In the genomic region with DNA sequence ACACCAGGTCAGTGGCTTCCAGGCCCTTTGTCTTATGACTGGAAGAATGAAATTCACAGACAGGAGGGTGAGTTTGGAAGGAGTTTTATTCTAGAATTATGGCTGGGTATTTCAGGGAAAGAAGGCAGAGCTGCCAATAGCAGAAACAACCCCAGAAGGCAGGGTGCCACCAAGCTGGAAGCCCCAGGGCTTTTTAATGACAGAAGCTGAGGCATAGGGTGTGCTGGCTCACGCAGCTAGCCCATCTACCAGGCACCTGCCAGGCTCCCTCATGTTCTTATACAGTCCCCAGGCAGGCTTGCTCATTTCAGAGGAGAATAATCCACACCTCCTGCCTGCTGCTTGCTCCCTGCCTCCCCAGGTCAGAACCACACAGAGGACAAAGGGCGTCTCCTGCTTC, we compare ENCODE assay signal across 28 mouse cellular contexts. TPM values are rescaled to one million over a fixed set of nuclear protein-coding genes. Genes with fewer than 3 reads are reported as not detected.
DNase-seq lines count a peak whose midpoint lies in the region; ATAC-seq and TF ChIP-seq lines count a peak whose summit lies in the region.
"Had no signal": no experiment of that assay in that cellular context is flagged by ENCODE, and none has a peak within 500 bp of the region (broad histone marks: within the 10 kb centered on the region; RNA-seq: fewer than 3 reads in every experiment).

No protein-coding gene starts in this region.

- ATAC-seq in forebrain, postnatal 0 days, result peak; percentile 64
- no peak for ATAC-seq in forebrain, embryonic 14.5 days
- ATAC-seq: forebrain, embryonic 13.5 days; hindbrain, embryonic 16.5 days; intestine, embryonic 15.5 days; Patski had no signal

- no peak for TF ChIP-seq CTCF in forebrain, postnatal 0 days (IDR thresholded peaks at IDR 0.05; ENCODE audit: low read depth)

- H3K27me3 ChIP-seq in forebrain, postnatal 0 days (ENCODE audit: insufficient read depth, low read length), result no peaks in the 10 kb centered on the region
- no peaks in the 10 kb centered on the region for H3K27me3 ChIP-seq in forebrain, embryonic 14.5 days (replicated peaks; ENCODE audit: control insufficient read depth, insufficient read depth, low read length)
- H3K27me3 ChIP-seq: CH12.LX; embryonic facial prominence, embryonic 13.5 days; forebrain, embryonic 13.5 days; hindbrain, embryonic 13.5 days; intestine, embryonic 15.5 days; Patski had no signal

- WGBS in forebrain, postnatal 0 days, result 70% methylated on average over 2 of the region's 2 CpGs
- 66% methylated on average over 2 of the region's 2 CpGs for WGBS in forebrain, embryonic 14.5 days

- H3K4me1 ChIP-seq in forebrain, postnatal 0 days (ENCODE audit: insufficient read depth), result no peaks in the 10 kb centered on the region
- H3K4me1 ChIP-seq in forebrain, embryonic 14.5 days (ENCODE audit: control insufficient read depth, insufficient read depth, low read length), result no peaks in the 10 kb centered on the region
- H3K4me1 ChIP-seq: embryonic facial prominence, embryonic 13.5 days; forebrain, embryonic 13.5 days; hindbrain, embryonic 10.5 days; hindbrain, embryonic 13.5 days; intestine, embryonic 15.5 days had no signal

- no peaks in the 10 kb centered on the region for H3K36me3 ChIP-seq in forebrain, postnatal 0 days (ENCODE audit: insufficient read depth)
- H3K36me3 ChIP-seq in forebrain, embryonic 14.5 days (ENCODE audit: control insufficient read depth, insufficient read depth, low read length), result no peaks in the 10 kb centered on the region
- H3K36me3 ChIP-seq: embryonic facial prominence, embryonic 10.5 days; embryonic facial prominence, embryonic 13.5 days; G1E; hindbrain, embryonic 10.5 days; hindbrain, embryonic 13.5 days; intestine, embryonic 15.5 days had no signal

- peak; percentile 50 for DNase-seq in forebrain, postnatal 0 days
- no peak for DNase-seq in forebrain, embryonic 14.5 days (ENCODE audit: low spot score)
- peak; percentile 15 for DNase-seq in kidney, adult 9 months
- no peak for DNase-seq in kidney, adult 11 months
- DNase-seq in layer of hippocampus, postnatal 10 days (ENCODE audit: low spot score in 2 of 2), result peak; percentile 10 to 24
- DNase-seq in layer of hippocampus, postnatal 25 days (ENCODE audit: extremely low spot score in 1 of 2, low spot score in 1 of 2), result no peak
- DNase-seq: adrenal gland, adult 2 months; adrenal gland, postnatal 14 days; B cell, adult 2 months; cerebellum, adult 11-12 months; cerebellum, adult 8-10 months; cerebellum, postnatal 10 days; cerebellum, postnatal 36 days; embryo, embryonic 11 days; gastrocnemius, postnatal 10 days; gastrocnemius, postnatal 36 days had no signal

- H3K4me2 ChIP-seq in forebrain, postnatal 0 days (ENCODE audit: low read depth), result no peak overlapping the region
- no peak overlapping the region for H3K4me2 ChIP-seq in forebrain, embryonic 14.5 days (ENCODE audit: low read length)
- H3K4me2 ChIP-seq: embryonic facial prominence, embryonic 13.5 days; forebrain, embryonic 13.5 days; heart, embryonic 11.5 days; hindbrain, embryonic 13.5 days; intestine, embryonic 15.5 days had no signal

- H3K27ac ChIP-seq in forebrain, postnatal 0 days (ENCODE audit: low read depth, low read length), result no peak overlapping the region
- no peak overlapping the region for H3K27ac ChIP-seq in forebrain, embryonic 14.5 days (ENCODE audit: low read depth, low read length)
- H3K27ac ChIP-seq: embryonic facial prominence, embryonic 10.5 days; embryonic facial prominence, embryonic 13.5 days; forebrain, embryonic 13.5 days; hindbrain, embryonic 10.5 days; hindbrain, embryonic 13.5 days; intestine, embryonic 15.5 days had no signal

- no peak overlapping the region for H3K9ac ChIP-seq in forebrain, postnatal 0 days
- H3K9ac ChIP-seq in forebrain, embryonic 14.5 days (ENCODE audit: low read length), result no peak overlapping the region
- H3K9ac ChIP-seq: embryonic facial prominence, embryonic 13.5 days; forebrain, embryonic 13.5 days; hindbrain, embryonic 13.5 days; intestine, embryonic 15.5 days had no signal

- no peak overlapping the region for H3K4me3 ChIP-seq in forebrain, postnatal 0 days (ENCODE audit: low read depth, low read length)
- no peak overlapping the region for H3K4me3 ChIP-seq in forebrain, embryonic 14.5 days (ENCODE audit: low read depth, low read length)
- H3K4me3 ChIP-seq: embryonic facial prominence, embryonic 10.5 days; embryonic facial prominence, embryonic 13.5 days; erythroblast, embryonic 14.5 days; forebrain, embryonic 13.5 days; hindbrain, embryonic 10.5 days; hindbrain, embryonic 13.5 days; intestine, embryonic 15.5 days had no signal

- no peaks in the 10 kb centered on the region for H3K9me3 ChIP-seq in forebrain, postnatal 0 days (ENCODE audit: low read length)
- no peaks in the 10 kb centered on the region for H3K9me3 ChIP-seq in forebrain, embryonic 14.5 days (replicated peaks; ENCODE audit: control insufficient read depth, low read length)
- H3K9me3 ChIP-seq: embryonic facial prominence, embryonic 10.5 days; embryonic facial prominence, embryonic 13.5 days; forebrain, embryonic 13.5 days; G1E; hindbrain, embryonic 10.5 days; hindbrain, embryonic 13.5 days; intestine, embryonic 15.5 days had no signal

RNA-seq across cellular contexts. Expression of a gene that starts 31.9 kb away (rescaled TPM):
- 62.0 and 78.4 TPM in 2 replicates for total RNA-seq in forebrain, postnatal 0 days (2014; rRNA removed)
- 35.3 and 40.2 TPM in 2 replicates for polyA plus RNA-seq in forebrain, postnatal 0 days (2015; fragmentation: Nextera tagmentation; extraction: Ambion mirVana)
- 88.5 and 102 TPM in 2 replicates for polyA plus RNA-seq in forebrain, embryonic 14.5 days (2014; fragmentation: Nextera tagmentation; extraction: Ambion mirVana)
- 10 to 100 TPM; 46.1 to 48.5 TPM for total RNA-seq in layer of hippocampus, postnatal 10 days (2021)
- 10 to 100 TPM; 23.5 to 27.3 TPM for total RNA-seq in layer of hippocampus, postnatal 25 days (2021)

Comparison
In these comparisons a context has a peak if more than half of its experiments do, and no peak if none do; other contexts are left out.
1. DNase-seq: peak in forebrain, postnatal 0 days (single experiment), kidney, adult 9 months (single experiment) and layer of hippocampus, postnatal 10 days (2 of 2); none in forebrain, embryonic 14.5 days (single experiment), kidney, adult 11 months (single experiment) and layer of hippocampus, postnatal 25 days (0 of 2).